Mouse (Mus musculus) heart, postnatal 10 days (tissue): Measurements from ENCODE around the gene Hist2h2bb. TPM values are rescaled to one million over a fixed set of nuclear protein-coding genes. Genes with fewer than 3 reads are reported as not detected.
"Not testable (repeated sequence)": the region's sequence is repeated elsewhere in the genome, so short reads cannot be mapped to it uniquely, and the experiment has no call there.

Experiments
- DNase-seq, 2 experiments: peaks; one replicate each; pipeline ENCODE4 v3.0.0; 2021
- intact Hi-C: fragments of 180-260 bp; cut with DNase I; formaldehyde crosslinking; loops from one replicate; pipeline ENCODE4 v1.15.1; 2025
- total RNA-seq, 2 experiments: library from RNA; stranded (reverse); gene quantifications; 2 replicates each; pipeline ENCODE4 v1.2.3; 2021

The Hist2h2bb gene
- total RNA-seq, 2 experiments from 2014 or later = 376 to 419 TPM

- DNase-seq = peak; percentile 62 to 65
- intact Hi-C loops = not testable (repeated sequence)
Measured at GRCm38 (mm10) chr3:96238954-96239793, 30.4 kb upstream of the Hist2h2bb start, which contains the start of gene Hist2h3c2. TSS of gene Hist2h3c2 (minus strand) at chr3:96239127.

- intact Hi-C loops = not testable (repeated sequence)
- peak; percentile 96 to 98 for DNase-seq
Measured at GRCm38 (mm10) chr3:96239949-96240798, 29.4 kb upstream of the Hist2h2bb start, which contains the start of gene Hist2h2aa2. TSS of gene Hist2h2aa2 (minus strand) at chr3:96240276.

GRCm38 (mm10) chr3:96240799-96241197 lies 28.8 kb upstream of the Hist2h2bb start:
- DNase-seq = no peak
- intact Hi-C loops = no loop called here

GRCm38 (mm10) chr3:96243921-96244572 lies 25.5 kb upstream of the Hist2h2bb start:
- intact Hi-C loops = no loop called here
- no peak for DNase-seq

GRCm38 (mm10) chr3:96245003-96245886 lies 24.3 kb upstream of the Hist2h2bb start, which contains the start of gene Hist2h2aa1:
TSS of gene Hist2h2aa1 (plus strand) at chr3:96245497.
- peak; percentile 89 to 91 for DNase-seq
- intact Hi-C loops = not testable (repeated sequence)

GRCm38 (mm10) chr3:96246018-96246417 lies 23.5 kb upstream of the Hist2h2bb start:
- intact Hi-C loops, DNase-seq: not testable (repeated sequence)

GRCm38 (mm10) chr3:96246427-96246856 lies 23.1 kb upstream of the Hist2h2bb start, which contains the start of gene Hist2h3c1:
TSS of gene Hist2h3c1 (plus strand) at chr3:96246685.
- DNase-seq, intact Hi-C loops: not testable (repeated sequence)

GRCm38 (mm10) chr3:96247356-96248140 lies 22.0 kb upstream of the Hist2h2bb start:
- intact Hi-C loops = no loop called here
- DNase-seq = no peak

GRCm38 (mm10) chr3:96248141-96249033 lies 21.2 kb upstream of the Hist2h2bb start:
- intact Hi-C loops = no loop called here
- no peak for DNase-seq

GRCm38 (mm10) chr3:96249034-96249345 lies 20.6 kb upstream of the Hist2h2bb start:
- intact Hi-C loops = no loop called here
- no peak for DNase-seq

- DNase-seq = no peak
- intact Hi-C loops = no loop called here
Measured at GRCm38 (mm10) chr3:96250890-96251289, 18.7 kb upstream of the Hist2h2bb start.

- no peak for DNase-seq
- intact Hi-C loops = no loop called here
Measured at GRCm38 (mm10) chr3:96251787-96252186, 17.8 kb upstream of the Hist2h2bb start.

GRCm38 (mm10) chr3:96254683-96255355 lies 14.7 kb upstream of the Hist2h2bb start:
- intact Hi-C loops = no loop called here
- DNase-seq = no peak

GRCm38 (mm10) chr3:96255926-96256593 lies 13.5 kb upstream of the Hist2h2bb start:
- DNase-seq = no peak
- intact Hi-C loops = no loop called here

- intact Hi-C loops = no loop called here
- no peak for DNase-seq
Measured at GRCm38 (mm10) chr3:96257190-96257589, 12.4 kb upstream of the Hist2h2bb start.

- no peak for DNase-seq
- intact Hi-C loops = no loop called here
Measured at GRCm38 (mm10) chr3:96260220-96260619, 9.3 kb upstream of the Hist2h2bb start.

- DNase-seq = no peak
- intact Hi-C loops = no loop called here
Measured at GRCm38 (mm10) chr3:96261623-96262022, 7.9 kb upstream of the Hist2h2bb start.
